24 mouse cellular contexts compared by ENCODE assay signal in the genomic region with DNA sequence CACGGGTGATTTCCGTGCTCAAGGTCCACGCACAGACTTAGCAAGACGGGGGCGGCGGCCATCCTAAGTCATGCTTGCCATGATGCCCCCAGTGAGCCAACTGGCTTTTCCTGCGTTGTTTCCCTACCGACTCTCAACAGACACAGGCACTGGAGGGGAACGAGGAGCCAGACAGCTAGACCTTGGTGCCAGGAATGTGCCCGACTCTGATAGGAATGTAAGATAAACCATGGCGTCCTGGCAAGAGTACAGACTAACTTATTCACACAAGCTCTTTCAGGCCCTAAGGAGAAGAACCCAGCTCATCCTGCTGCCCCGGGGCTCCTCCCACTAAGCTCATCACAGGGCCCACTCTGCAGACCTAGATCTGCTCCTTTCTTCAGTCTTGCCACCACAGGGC. TPM values are rescaled to one million over a fixed set of nuclear protein-coding genes. Genes with fewer than 3 reads are reported as not detected.
DNase-seq lines count a peak whose midpoint lies in the region; ATAC-seq and TF ChIP-seq lines count a peak whose summit lies in the region.
"Had no signal": no experiment of that assay in that cellular context is flagged by ENCODE, and none has a peak within 500 bp of the region (broad histone marks: within the 10 kb centered on the region; RNA-seq: fewer than 3 reads in every experiment).

No protein-coding gene starts in this region.

- WGBS in heart, postnatal 0 days: 59% methylated on average over 12 of the region's 12 CpGs

- ATAC-seq in heart, postnatal 0 days (ENCODE audit: insufficient read depth, low read depth): peak; percentile 54
- ATAC-seq in erythroblast, adult 5-6 weeks (replicated peaks; ENCODE audit: low FRiP score, poor library complexity, severe bottlenecking): no peak
- ATAC-seq: forebrain, postnatal 0 days; hindbrain, postnatal 0 days; intestine, postnatal 0 days; liver, embryonic 12.5 days had no signal

- H3K36me3 ChIP-seq in heart, postnatal 0 days (replicated peaks; ENCODE audit: control insufficient read depth, insufficient read depth, low read length): peaks cover 33% of the 10 kb centered on the region

- no peak overlapping the region for H3K9ac ChIP-seq in heart, postnatal 0 days (replicated peaks; ENCODE audit: low read depth, low read length)
- H3K9ac ChIP-seq: forebrain, postnatal 0 days; limb, embryonic 13.5 days; liver, embryonic 12.5 days; midbrain, embryonic 12.5 days had no signal

- DNase-seq in heart, postnatal 0 days (ENCODE audit: low spot score): no peak
- DNase-seq in heart, adult 11 months: no peak
- DNase-seq in ovary, postnatal 36 days (ENCODE audit: low spot score): peak; percentile 18
- DNase-seq in ovary, postnatal 14 days (ENCODE audit: low spot score): no peak
- peak; percentile 44 for DNase-seq in kidney, adult 9 months
- DNase-seq in kidney, postnatal 36 days: peak; percentile 25 to 38
- no peak for DNase-seq in left cerebral cortex, adult 8-10 months (ENCODE audit: low spot score in 2 of 2)
- DNase-seq: adrenal gland, adult 2 months; cerebellum, adult 11 months; cerebellum, adult 9-11 months; forebrain, postnatal 0 days; gastrocnemius, postnatal 36 days; lung, adult 18-20 months; lung, postnatal 14 days; right cerebral cortex, postnatal 14 days; spleen, adult 18-20 months; thymus, postnatal 36 days had no signal

- H3K27ac ChIP-seq in heart, postnatal 0 days (ENCODE audit: low read depth): no peak overlapping the region
- H3K27ac ChIP-seq: embryonic facial prominence, embryonic 10.5 days; hindbrain, postnatal 0 days; limb, embryonic 13.5 days; liver, embryonic 12.5 days; midbrain, embryonic 12.5 days had no signal

- H3K27me3 ChIP-seq in heart, postnatal 0 days (ENCODE audit: control insufficient read depth, insufficient read depth, low read length): no peaks in the 10 kb centered on the region
- H3K27me3 ChIP-seq: limb, embryonic 13.5 days; liver, embryonic 12.5 days; midbrain, embryonic 12.5 days had no signal

- H3K4me3 ChIP-seq in heart, postnatal 0 days (ENCODE audit: low read depth, low read length): no peak overlapping the region
- H3K4me3 ChIP-seq: embryonic facial prominence, embryonic 10.5 days; limb, embryonic 13.5 days; liver, embryonic 12.5 days; midbrain, embryonic 12.5 days had no signal

- peaks cover 4% of the 10 kb centered on the region; the same call in 1 of the 2 replicates for H3K4me1 ChIP-seq in heart, postnatal 0 days (ENCODE audit: control insufficient read depth, insufficient read depth)
- H3K4me1 ChIP-seq: embryonic facial prominence, embryonic 10.5 days; limb, embryonic 13.5 days; midbrain, embryonic 12.5 days had no signal

- TF ChIP-seq CTCF in heart, postnatal 0 days (IDR thresholded peaks at IDR 0.05; ENCODE audit: low read depth): no peak

- TF ChIP-seq EP300 in heart, postnatal 0 days (IDR thresholded peaks at IDR 0.05; ENCODE audit: low read depth): no peak

- no peaks in the 10 kb centered on the region for H3K9me3 ChIP-seq in heart, postnatal 0 days (replicated peaks; ENCODE audit: control insufficient read depth, low read length)
- H3K9me3 ChIP-seq: embryonic facial prominence, embryonic 10.5 days; liver, embryonic 12.5 days; midbrain, embryonic 12.5 days had no signal

- no peak overlapping the region for H3K4me2 ChIP-seq in heart, postnatal 0 days (ENCODE audit: low read depth, low read length)
- H3K4me2 ChIP-seq: limb, embryonic 13.5 days; liver, embryonic 12.5 days; midbrain, embryonic 12.5 days had no signal

RNA-seq across cellular contexts. Expression of gene Cars2, which starts 8.6 kb away (rescaled TPM):
- total RNA-seq in heart, postnatal 0 days (2014; rRNA removed; ENCODE audit: low replicate concordance): 40.1 and 53.5 TPM in 2 replicates
- polyA plus RNA-seq in heart, postnatal 0 days (2015; fragmentation: Nextera tagmentation; extraction: Ambion mirVana): 21.2 and 21.5 TPM in 2 replicates
- 7.1 and 8.6 TPM in 2 replicates for total RNA-seq in erythroblast, adult 5-6 weeks (2015; ENCODE audit: low replicate concordance)
- 3.4 and 16.0 TPM in 2 replicates for total RNA-seq in erythroblast, adult 5-6 weeks (2017; ENCODE audit: low replicate concordance)
- total RNA-seq in left cerebral cortex, adult 8-10 months (2022): 10 to 100 TPM; 15.8 to 21.2 (median 18.4) TPM

RNA-seq across cellular contexts. Expression of gene Ing1, which starts 13.3 kb away (rescaled TPM):
- total RNA-seq in heart, postnatal 0 days (2014; rRNA removed; ENCODE audit: low replicate concordance): 17.6 and 18.7 TPM in 2 replicates
- polyA plus RNA-seq in heart, postnatal 0 days (2015; fragmentation: Nextera tagmentation; extraction: Ambion mirVana): 22.3 and 22.5 TPM in 2 replicates
- 16.3 and 16.5 TPM in 2 replicates for total RNA-seq in erythroblast, adult 5-6 weeks (2015; ENCODE audit: low replicate concordance)
- total RNA-seq in erythroblast, adult 5-6 weeks (2017; ENCODE audit: low replicate concordance): 19.3 and 25.9 TPM in 2 replicates
- 10 to 100 TPM; 45.0 to 51.2 (median 48.0) TPM for total RNA-seq in left cerebral cortex, adult 8-10 months (2022)

RNA-seq across cellular contexts. Expression of gene Naxd, which starts 44.7 kb away (rescaled TPM):
- 71.3 and 71.6 TPM in 2 replicates for total RNA-seq in heart, postnatal 0 days (2014; rRNA removed; ENCODE audit: low replicate concordance)
- polyA plus RNA-seq in heart, postnatal 0 days (2015; fragmentation: Nextera tagmentation; extraction: Ambion mirVana): 62.7 and 66.3 TPM in 2 replicates
- total RNA-seq in erythroblast, adult 5-6 weeks (2015; ENCODE audit: low replicate concordance): 11.0 and 14.8 TPM in 2 replicates
- total RNA-seq in erythroblast, adult 5-6 weeks (2017; ENCODE audit: low replicate concordance): 11.7 and 13.9 TPM in 2 replicates
- 10 to 100 TPM; 48.7 to 62.5 (median 56.0) TPM for total RNA-seq in left cerebral cortex, adult 8-10 months (2022)

Comparison
In these comparisons a context has a peak if more than half of its experiments do, and no peak if none do; other contexts are left out.
1. DNase-seq: peak in ovary, postnatal 36 days (single experiment), kidney, adult 9 months (single experiment) and kidney, postnatal 36 days (2 of 2); none in heart, postnatal 0 days (single experiment), heart, adult 11 months (single experiment), ovary, postnatal 14 days (single experiment) and left cerebral cortex, adult 8-10 months (0 of 2).